Mouse (Mus musculus) thymus, postnatal 14 days (tissue): ENCODE results near the gene Thop1.

Source experiments
- DNase-seq: peaks from one replicate; pipeline ENCODE4 v3.0.0; 2021

Gene Thop1

GRCm38 (mm10) chr10:81120650-81121049 lies 50.8 kb downstream of the Thop1 start:
- DNase-seq, result no peak

DNA sequence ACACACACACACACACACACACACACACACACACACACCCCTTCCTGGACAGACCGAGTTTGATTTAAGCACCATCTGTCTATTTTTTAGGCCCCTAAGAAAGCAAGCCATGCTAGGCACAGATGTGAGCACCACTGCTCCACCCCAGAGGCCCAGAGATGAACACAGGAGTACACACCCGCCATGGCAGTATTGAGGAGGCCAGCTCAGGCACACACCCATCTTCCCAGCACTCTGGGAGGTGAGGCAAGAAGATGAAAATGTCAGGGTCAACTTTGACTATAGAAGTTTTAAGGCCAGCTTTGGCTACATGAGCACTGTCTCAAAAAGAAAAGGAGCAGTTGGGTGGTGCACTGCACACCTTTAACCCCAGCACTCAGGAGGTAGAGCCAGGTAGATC lies 53.1 kb downstream of the Thop1 start:
- DNase-seq, result no peak

GRCm38 (mm10) chr10:81123500-81123899 lies 53.7 kb downstream of the Thop1 start:
- DNase-seq, result no peak
